Mouse (Mus musculus): ENCODE data around the gene Dynll2.

Gene Dynll2

DNA sequence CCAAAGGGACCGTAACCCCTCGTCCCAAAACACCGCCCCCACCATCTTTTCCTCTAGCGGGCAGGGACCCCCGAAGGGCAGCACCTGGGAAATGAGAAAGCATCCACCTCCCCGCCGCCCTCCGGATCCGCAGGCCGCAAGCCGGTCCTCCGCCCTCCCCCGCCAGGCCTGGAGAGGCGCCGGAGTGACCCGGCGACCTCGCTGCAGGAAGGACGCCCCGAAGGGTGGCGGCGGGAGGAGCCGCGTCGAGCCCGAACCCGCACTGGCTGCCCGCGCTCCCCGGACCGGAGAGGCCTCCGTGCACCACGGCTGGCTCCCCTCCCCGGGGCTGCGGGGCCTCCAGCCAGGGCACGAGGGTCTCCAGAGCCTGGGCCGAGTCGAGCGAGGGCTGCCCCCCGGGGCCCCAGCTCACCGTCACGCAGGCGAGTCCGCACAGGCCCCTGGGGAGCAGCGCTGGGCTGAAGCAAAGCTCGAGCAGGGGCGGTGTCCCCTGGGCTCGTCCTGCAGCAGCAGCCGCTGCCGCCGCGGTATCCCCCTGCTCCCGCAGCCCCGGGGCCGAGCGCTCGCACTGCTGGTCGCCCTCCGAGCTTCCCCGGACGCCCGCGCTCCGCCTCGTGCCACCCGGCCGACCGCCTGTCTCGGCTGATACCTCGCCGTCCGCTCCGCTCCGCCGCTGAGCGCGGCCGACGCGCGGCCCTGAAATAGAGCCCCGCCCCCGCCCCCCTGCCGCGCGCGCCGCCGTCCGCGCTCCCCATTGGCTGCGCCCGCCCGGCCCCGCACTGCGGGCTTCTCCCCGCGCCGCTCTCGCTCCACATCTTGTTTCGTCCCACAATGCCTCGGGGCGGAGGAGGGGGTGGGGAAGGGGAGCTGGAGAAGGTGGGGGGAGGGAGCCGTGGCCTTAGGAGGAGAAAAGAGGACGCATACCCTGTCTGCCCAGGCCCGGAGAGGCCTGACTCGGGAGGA lies at the start of gene Dynll2:
TSS of gene Dynll2 (minus strand) at position 703 of the 963 bp plus-strand sequence.
- peak; percentile 88 for DNase-seq

- DNase-seq, result no peak
These were observed 49.5 kb upstream of the Dynll2 start for GRCm38 (mm10) chr11:88036761-88037251.

DNA sequence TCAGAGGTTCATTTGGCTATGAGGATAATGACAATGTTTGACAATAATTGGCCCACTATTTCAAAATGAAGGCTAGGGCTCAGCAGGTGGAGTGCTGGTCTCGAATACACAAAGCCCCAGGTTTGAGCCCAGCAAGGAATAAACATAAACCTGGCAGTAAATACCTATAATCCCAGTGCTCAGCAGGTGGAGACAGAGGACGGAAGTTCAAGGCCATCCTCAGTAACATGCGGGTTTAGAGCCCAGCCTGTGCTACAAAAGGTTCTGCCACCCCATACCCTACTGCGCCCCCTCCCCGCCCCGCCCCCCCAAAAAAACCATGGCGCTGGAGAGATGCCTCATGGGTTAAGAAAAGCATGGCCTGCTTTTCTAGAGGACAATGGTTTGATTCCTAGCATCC lies 48.6 kb upstream of the Dynll2 start:
- no peak for DNase-seq

DNA sequence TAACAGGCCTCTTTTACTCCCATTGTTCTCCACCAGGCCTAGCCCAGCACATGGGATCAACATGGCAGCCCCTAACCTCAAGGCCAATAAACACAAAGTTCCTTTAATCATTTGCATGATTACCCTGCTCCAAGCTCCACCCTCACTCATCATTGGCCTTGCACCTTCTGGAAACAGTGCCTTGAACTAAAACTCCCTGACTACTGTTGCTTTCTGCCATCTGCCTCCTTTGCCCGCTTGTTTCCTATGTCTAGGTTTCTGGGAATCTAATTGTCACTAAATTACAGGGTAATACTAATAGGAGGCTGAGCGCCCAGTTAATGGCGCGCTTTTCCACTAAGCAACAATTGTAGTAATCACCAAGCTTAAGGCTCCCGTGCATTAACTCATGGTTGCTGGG lies 44.4 kb upstream of the Dynll2 start:
- DNase-seq, result no peak

DNA sequence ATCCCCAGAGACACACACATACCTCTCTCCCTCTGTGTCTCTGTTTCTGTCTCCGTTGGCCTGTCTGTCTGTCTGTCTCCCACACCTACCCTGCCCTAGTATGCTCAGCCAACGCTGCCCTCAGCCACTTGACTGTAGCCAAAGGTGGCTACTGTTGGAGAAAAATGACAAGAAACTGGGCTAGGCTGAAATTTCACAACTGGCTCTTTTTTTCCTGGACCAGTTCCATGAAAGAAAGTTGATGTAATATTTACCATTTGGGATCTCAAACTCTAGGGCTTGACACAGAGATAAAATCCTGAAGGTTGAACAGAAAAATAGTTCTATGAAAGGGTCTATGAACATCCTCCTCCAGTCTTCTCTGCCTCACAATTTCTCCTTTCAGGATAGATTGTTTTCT lies 43.5 kb upstream of the Dynll2 start:
- no peak for DNase-seq

DNA sequence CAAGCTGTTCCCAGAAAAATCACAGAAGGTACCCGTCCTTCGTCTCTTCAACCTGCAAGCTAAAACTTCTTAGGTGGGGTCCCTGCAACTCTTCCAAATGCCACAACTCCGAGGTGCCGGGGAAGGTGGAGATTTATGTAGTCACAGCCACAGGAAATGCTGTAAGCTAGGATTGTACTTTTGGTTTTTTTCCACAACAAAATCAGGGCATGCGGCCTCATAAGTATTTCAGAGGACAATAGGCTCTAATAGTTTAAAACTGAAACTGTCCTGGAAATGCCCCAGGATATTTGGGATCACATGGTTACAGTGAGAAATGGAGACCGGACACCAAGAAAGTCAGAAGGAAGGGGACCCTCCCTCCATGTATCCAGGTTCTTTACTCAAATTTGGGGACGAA lies 42.9 kb upstream of the Dynll2 start:
- no peak for DNase-seq

GRCm38 (mm10) chr11:88028193-88028684 lies 40.9 kb upstream of the Dynll2 start:
- no peak for DNase-seq

DNA sequence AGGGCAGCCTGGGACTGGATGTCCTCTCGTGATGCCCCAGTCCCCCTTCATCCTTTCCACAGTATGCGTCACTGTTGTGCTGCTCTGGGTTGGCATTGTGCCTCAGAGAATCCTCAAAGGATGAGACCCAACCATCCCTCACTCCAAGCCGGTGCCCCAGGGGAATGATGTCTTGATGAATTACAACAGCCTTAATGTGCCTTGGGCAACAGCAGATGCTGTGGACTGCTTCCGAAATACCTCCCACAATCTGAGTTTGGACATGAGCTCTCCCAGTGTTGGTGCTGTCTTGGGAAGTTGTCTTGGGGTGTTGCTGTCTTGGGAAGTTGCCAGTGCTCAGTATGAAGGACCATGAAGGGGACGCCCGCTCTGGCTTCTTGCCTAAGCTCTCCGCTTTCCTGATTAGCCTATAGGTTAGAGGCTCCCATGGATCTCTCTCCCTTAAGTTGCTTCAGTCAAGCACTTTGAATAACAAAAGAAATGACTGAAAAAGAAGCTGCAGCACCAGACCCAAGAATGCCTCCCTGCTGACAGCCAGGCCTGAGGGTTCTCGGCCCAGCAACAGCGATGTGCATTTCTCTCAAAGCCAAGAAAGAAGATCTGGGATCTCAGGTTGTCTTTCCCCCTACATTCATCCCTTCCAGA lies 40.2 kb upstream of the Dynll2 start:
- DNase-seq, result no peak

GRCm38 (mm10) chr11:88023933-88024332 lies 36.6 kb upstream of the Dynll2 start:
- no peak for DNase-seq

DNA sequence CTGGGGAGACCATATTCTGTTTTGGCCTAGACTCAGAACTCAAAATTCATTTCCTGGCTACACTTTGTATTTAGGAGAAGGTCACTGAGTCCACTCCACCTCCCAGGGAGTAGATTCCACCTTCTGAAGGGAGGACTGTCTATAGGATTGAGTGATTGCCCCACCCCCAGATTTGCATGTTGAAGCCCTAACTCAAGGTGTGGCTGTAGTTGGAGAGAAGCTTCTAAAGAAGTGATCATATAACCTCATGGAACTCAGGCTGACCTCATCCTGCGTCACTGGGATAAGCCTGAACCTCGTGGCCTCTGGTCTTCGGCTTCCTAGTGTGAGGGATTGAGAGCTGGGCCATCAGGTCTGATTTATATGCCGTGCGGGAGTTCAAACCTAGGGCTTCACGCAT lies 28.5 kb upstream of the Dynll2 start:
- DNase-seq, result no peak

- no peak for DNase-seq
These were observed 27.8 kb upstream of the Dynll2 start for GRCm38 (mm10) chr11:88015161-88015560.

- no peak for DNase-seq
These were observed 26.3 kb upstream of the Dynll2 start for GRCm38 (mm10) chr11:88013632-88014031.

- DNase-seq, result no peak
These were observed 25.4 kb upstream of the Dynll2 start for GRCm38 (mm10) chr11:88012621-88013244.

DNA sequence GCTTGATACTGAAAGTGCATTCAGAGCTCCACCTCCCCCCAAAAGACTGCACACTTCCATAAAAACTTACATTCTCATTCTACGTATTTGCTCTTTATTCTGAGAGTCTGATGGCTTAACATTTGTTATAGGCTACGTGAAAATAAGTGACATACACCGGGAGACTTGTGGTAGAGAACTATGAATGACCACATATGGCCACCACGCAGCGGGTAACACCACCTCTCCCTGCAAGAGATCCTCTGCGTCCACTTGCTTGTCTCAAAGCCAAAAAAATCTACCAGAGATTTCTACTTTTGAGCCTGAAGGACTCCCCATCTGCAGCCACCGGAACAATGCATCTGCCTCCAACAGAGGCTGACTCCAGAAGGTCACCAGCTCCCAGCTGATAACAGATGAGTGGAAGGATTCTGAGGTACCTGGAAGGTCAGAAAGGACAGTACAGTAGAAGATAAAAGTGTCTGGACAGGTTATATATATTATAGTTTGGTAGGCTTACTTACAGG lies 24.6 kb upstream of the Dynll2 start:
- DNase-seq, result no peak

- no peak for DNase-seq
These were observed 24.0 kb upstream of the Dynll2 start for GRCm38 (mm10) chr11:88011208-88011913.

- DNase-seq, result peak; percentile 44
These were observed 22.3 kb upstream of the Dynll2 start for GRCm38 (mm10) chr11:88009542-88010190.

DNA sequence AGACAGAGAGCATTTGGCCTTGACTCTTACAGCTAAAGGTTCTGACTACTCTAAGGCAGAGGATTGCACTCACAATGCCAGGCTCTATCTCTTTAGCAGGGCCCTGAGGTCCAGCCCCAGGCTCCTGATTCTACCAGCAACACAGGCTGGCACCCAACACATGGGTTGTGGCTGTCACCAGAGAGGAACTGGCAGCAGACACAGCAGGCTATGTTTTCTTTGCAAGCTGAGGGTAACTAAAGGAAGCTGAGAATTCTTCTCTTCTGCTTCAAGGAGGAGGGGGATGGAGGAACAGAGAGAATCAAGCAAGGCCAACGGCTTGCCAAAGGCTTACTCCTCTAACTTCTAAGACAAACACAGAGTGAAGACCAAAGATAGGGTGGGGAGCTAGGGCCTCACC lies 21.3 kb upstream of the Dynll2 start:
- DNase-seq, result no peak

- DNase-seq, result no peak
These were observed 16.8 kb upstream of the Dynll2 start for GRCm38 (mm10) chr11:88004123-88004522.

DNA sequence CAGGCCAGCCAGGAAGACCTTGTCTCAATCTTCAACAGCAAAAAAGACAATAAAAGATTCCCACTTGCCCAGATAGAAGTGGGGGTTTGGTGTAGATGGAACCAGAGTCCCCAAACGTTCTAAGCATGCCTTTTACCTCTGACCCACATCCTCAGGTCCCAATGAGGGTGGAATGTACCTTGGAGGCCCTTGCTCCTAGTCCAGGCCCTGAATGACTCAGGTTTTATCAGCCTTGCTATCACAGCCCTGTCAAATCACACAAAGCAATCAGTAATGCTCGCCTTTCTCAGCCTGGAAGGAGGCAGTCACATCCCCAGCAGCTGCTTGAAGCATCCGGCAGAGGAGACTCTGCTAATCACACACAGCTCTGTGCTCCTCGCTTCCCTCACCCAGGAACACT lies 15.4 kb upstream of the Dynll2 start:
- no peak for DNase-seq

DNA sequence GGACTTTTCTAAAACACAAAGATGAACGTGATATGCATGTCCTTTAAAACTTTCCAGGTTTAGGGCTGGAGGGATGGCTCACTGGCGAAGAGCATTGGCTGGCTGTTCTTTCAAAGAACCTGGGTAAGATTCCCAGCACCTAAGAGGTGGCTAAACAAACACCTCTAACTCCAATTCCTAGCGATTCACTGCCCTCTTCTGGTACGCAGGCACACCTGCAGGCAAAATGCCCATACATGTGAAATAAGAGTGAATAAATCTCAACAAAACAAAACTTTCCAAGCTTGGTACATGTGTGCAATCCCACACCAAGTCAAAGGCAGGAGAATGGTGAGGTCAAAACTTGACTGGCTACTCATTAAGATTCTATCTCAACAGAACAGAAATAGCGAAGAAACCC lies 12.4 kb upstream of the Dynll2 start:
- no peak for DNase-seq

- DNase-seq, result no peak
These were observed 4.5 kb upstream of the Dynll2 start for GRCm38 (mm10) chr11:87991806-87992205.

- DNase-seq, result no peak
These were observed 528 bp upstream of the Dynll2 start for GRCm38 (mm10) chr11:87987861-87988260.
